Mouse (Mus musculus): ENCODE data around the gene Kalrn.

DNA sequence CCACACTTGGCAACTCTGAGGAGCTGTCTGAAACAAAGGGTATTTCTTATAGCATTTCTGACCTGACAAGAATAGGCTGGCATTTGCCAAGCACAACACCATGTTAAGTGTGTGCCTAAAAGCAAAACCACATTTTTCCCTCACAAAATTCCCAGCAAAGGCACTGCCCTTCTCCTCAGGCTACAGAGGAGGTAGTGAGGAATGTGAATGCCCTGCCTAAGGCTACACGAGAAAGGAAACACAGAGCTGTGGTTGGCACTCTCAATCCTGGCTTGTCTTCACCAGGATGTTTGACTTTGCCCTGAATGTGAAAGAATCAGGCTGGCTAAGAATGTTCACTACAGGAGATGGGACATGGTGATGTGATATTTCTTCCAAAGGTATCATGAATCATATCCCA lies 249.8 kb downstream of the Kalrn start:
- TF ChIP-seq CTCF (IDR thresholded peaks at IDR 0.05; ENCODE audit: extremely low read depth, insufficient read length, insufficient replicate concordance, low read depth, low read length) (no peak), POLR2A (IDR thresholded peaks at IDR 0.05; ENCODE audit: low read depth, low read length) (no peak)
